Mouse (Mus musculus) forebrain, embryonic 16.5 days (tissue): ENCODE data around the gene Unk. TPM values are rescaled to one million over a fixed set of nuclear protein-coding genes. Genes with fewer than 3 reads are reported as not detected.

Experiments used
- ATAC-seq: fragments of 200-750 bp; cut with Nextera tagmentation; 2 replicates; pipeline ENCODE4 v1.8.0; 2017; ENCODE audit warnings: mild to moderate bottlenecking, moderate library complexity
- H3K27ac ChIP-seq: fragments of 300-500 bp; sonication (generic); 2 replicates; pipeline ENCODE4 v1.5.1; 2014; ENCODE audit warnings: low read length, control low read depth
- H3K27me3 ChIP-seq: fragments of 300-500 bp; sonication (generic); replicated peaks from 2 replicates; pipeline ENCODE4 v1.6.1; 2014; ENCODE audit warnings: low read length; ENCODE audit not compliant: control insufficient read depth, insufficient read depth
- H3K36me3 ChIP-seq: fragments of 300-500 bp; sonication (generic); 2 replicates; pipeline ENCODE4 v1.6.1; 2014; ENCODE audit not compliant: control insufficient read depth, insufficient read depth
- H3K4me1 ChIP-seq: fragments of 300-500 bp; sonication (generic); replicated peaks from 2 replicates; pipeline ENCODE4 v1.6.1; 2014; ENCODE audit warnings: low read length; ENCODE audit not compliant: control insufficient read depth, insufficient read depth
- H3K4me2 ChIP-seq: fragments of 300-500 bp; sonication (generic); 2 replicates; pipeline ENCODE4 v1.6.1; 2014; ENCODE audit warnings: mild to moderate bottlenecking, low read length, control low read depth
- H3K4me3 ChIP-seq: fragments of 300-500 bp; sonication (generic); replicated peaks from 2 replicates; pipeline ENCODE4 v1.5.1; 2014; ENCODE audit warnings: mild to moderate bottlenecking, low read length, control low read depth
- H3K9ac ChIP-seq: fragments of 300-500 bp; sonication (generic); replicated peaks from 2 replicates; pipeline ENCODE4 v1.6.1; 2014; ENCODE audit warnings: low read depth, low read length, control low read depth
- H3K9me3 ChIP-seq: fragments of 300-500 bp; sonication (generic); 2 replicates; pipeline ENCODE4 v1.6.1; 2016; ENCODE audit warnings: low read length; ENCODE audit not compliant: control insufficient read depth
- WGBS: fragments of 180-500 bp; shearing (Covaris S2); extraction: QIAGEN DNeasy Blood & Tissue Kit; methylation state at CpG from one replicate; pipeline ENCODE4 v1.1.7; 2014; 5-methylcytosine and 5-hydroxymethylcytosine counted together
- polyA plus RNA-seq: library from polyadenylated mRNA; unstranded; fragments of >200 nt; fragmentation: Nextera tagmentation; extraction: Ambion mirVana; gene quantifications from 2 replicates; pipeline ENCODE4 v1.2.1, GENCODE M21; 2015

Unk gene
- polyA plus RNA-seq, 1 experiment from 2014 or later: 42.1 TPM

DNA sequence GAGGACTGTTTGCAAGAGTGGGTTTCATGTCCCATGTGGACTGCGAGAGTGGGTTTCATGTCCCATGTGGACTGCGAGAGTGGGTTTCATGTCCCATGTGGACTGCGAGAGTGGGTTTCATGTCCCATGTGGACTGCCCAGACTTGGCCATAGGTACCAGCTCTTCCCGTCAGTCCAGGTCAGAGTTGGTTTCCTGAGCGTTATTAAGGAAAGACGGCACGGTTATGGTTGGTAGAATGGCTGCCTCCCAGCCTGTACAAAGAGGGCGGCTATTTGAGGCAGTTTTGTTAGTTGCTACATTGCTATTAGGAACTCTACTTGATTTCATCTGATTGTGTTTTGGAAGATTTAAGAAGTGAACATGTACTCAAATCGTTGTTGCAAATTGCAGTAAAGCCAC lies 7.7 kb downstream of the Unk start:
- no peak overlapping the region for H3K27ac ChIP-seq
- H3K4me2 ChIP-seq: no peak overlapping the region
- peaks cover 2% of the 10 kb centered on the region for H3K4me1 ChIP-seq
- H3K9ac ChIP-seq: no peak overlapping the region
- peaks cover 6% of the 10 kb centered on the region for H3K36me3 ChIP-seq
- H3K4me3 ChIP-seq: no peak overlapping the region
- H3K27me3 ChIP-seq: no peaks in the 10 kb centered on the region
- H3K9me3 ChIP-seq: peaks cover 2% of the 10 kb centered on the region; the same call in 1 of the 2 replicates
- WGBS: 97% methylated on average over 9 of the region's 9 CpGs
- no peak for ATAC-seq

DNA sequence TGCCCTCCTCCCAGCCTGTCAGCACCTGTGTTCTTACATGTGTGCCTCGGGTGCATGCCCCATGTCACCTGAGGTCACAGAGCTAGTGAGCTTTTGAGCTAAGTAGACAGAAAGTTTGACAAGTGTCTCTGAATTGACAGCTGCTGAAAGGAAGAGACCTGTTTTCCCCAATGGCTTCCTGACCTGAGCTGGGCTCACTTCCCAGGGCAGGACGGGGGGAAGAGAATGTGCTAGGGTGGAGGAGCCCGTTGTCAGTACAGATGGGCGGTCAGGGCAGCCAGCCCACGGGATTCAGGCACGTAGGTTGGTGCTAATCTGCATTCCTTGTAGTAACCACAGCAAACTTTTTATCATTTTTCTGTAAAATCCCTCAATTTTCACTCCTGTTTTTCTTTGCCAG lies 10.5 kb downstream of the Unk start:
- WGBS: 89% methylated on average over 6 of the region's 6 CpGs
- H3K9me3 ChIP-seq: peaks cover 2% of the 10 kb centered on the region; the same call in 1 of the 2 replicates
- ATAC-seq: no peak
- no peaks in the 10 kb centered on the region for H3K27me3 ChIP-seq
- no peak overlapping the region for H3K27ac ChIP-seq
- H3K36me3 ChIP-seq: peaks cover 6% of the 10 kb centered on the region
- no peak overlapping the region for H3K9ac ChIP-seq
- H3K4me2 ChIP-seq: no peak overlapping the region
- no peaks in the 10 kb centered on the region for H3K4me1 ChIP-seq
- no peak overlapping the region for H3K4me3 ChIP-seq

DNA sequence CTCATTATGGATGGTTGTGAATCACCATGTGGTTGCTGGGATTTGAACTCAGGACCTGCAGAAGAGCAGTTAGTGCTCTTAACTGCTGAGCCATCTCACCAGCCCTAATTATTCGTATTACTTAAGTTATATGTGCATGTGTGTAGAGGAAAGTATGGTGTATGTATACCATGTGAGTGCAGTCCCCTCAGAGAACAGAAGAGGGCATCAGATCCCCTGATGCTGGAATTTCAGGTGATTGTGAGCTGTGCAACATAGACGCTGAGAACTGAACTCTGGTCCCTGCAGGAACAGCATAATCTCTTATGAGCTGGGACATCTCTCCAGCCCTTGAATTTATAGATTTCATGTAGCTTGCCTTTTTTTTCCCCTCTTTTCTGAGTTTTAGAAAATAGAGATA lies 11.7 kb downstream of the Unk start:
- H3K4me3 ChIP-seq: no peak overlapping the region
- H3K27me3 ChIP-seq: no peaks in the 10 kb centered on the region
- ATAC-seq: no peak
- no peak overlapping the region for H3K27ac ChIP-seq
- no peak overlapping the region for H3K4me2 ChIP-seq
- no peak overlapping the region for H3K9ac ChIP-seq
- H3K4me1 ChIP-seq: no peaks in the 10 kb centered on the region
- WGBS: 97% methylated on average over 2 of the region's 2 CpGs
- H3K36me3 ChIP-seq: peaks cover 6% of the 10 kb centered on the region
- H3K9me3 ChIP-seq: peaks cover 2% of the 10 kb centered on the region; the same call in 1 of the 2 replicates

GRCm38 (mm10) chr11:116042372-116043138 lies 12.4 kb downstream of the Unk start:
- Histone ChIP-seq H3K27me3 (no peaks in the 10 kb centered on the region), H3K9ac (no peak overlapping the region), H3K27ac (no peak overlapping the region), H3K9me3 (peaks cover 2% of the 10 kb centered on the region; the same call in 1 of the 2 replicates), H3K36me3 (peaks cover 6% of the 10 kb centered on the region), H3K4me3 (no peak overlapping the region), H3K4me1 (no peaks in the 10 kb centered on the region), H3K4me2 (no peak overlapping the region)
- 93% methylated on average over 5 of the region's 5 CpGs for WGBS
- ATAC-seq: no peak

- no peak overlapping the region for H3K4me3 ChIP-seq
- peaks cover 2% of the 10 kb centered on the region; the same call in 1 of the 2 replicates for H3K9me3 ChIP-seq
- H3K4me1 ChIP-seq: no peaks in the 10 kb centered on the region
- no peak overlapping the region for H3K4me2 ChIP-seq
- ATAC-seq: no peak
- H3K9ac ChIP-seq: no peak overlapping the region
- WGBS: 93% methylated on average over 1 of the region's 1 CpGs
- H3K27me3 ChIP-seq: no peaks in the 10 kb centered on the region
- no peak overlapping the region for H3K27ac ChIP-seq
- peaks cover 12% of the 10 kb centered on the region for H3K36me3 ChIP-seq
These were observed 13.2 kb downstream of the Unk start for GRCm38 (mm10) chr11:116043286-116043685.

DNA sequence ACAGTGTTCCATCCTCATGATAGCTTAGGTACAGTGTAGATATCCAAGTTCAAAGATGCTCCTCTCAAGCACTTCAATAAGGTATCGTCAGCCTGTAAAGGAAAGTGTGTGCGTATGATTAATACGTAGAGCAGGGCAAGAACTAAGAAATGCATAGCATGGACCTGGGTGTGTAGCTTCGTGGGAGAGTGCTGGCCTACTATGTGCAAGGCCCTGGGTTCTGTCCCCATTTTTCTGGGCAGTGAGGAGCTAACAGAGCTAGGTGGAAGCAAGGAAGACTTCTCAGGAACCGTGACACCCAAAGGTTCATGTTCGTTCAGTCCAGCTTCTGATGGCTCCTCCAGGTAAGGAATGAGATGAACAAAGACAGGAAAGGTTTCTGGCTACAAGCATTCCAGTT lies 15.1 kb downstream of the Unk start:
- Histone ChIP-seq H3K4me1 (no peaks in the 10 kb centered on the region), H3K4me3 (no peak overlapping the region), H3K4me2 (no peak overlapping the region), H3K36me3 (peaks cover 22% of the 10 kb centered on the region), H3K9ac (no peak overlapping the region), H3K9me3 (peaks cover 2% of the 10 kb centered on the region; the same call in 1 of the 2 replicates), H3K27me3 (no peaks in the 10 kb centered on the region), H3K27ac (no peak overlapping the region)
- no peak for ATAC-seq
- WGBS: 99% methylated on average over 6 of the region's 6 CpGs

- peaks cover 28% of the 10 kb centered on the region for H3K36me3 ChIP-seq
- no peaks in the 10 kb centered on the region for H3K27me3 ChIP-seq
- ATAC-seq: no peak
These were observed 19.5 kb downstream of the Unk start for GRCm38 (mm10) chr11:116049610-116050009.

GRCm38 (mm10) chr11:116050196-116050595 lies 20.1 kb downstream of the Unk start:
- no peak overlapping the region for H3K27ac ChIP-seq

More at GRCm38 (mm10) chr11:116049610-116050009, 19.5 kb downstream of the Unk start:
- no peaks in the 10 kb centered on the region for H3K9me3 ChIP-seq
- H3K4me3 ChIP-seq: no peak overlapping the region
- 68% methylated on average over 2 of the region's 2 CpGs for WGBS
- H3K4me1 ChIP-seq: no peaks in the 10 kb centered on the region
- H3K9ac ChIP-seq: no peak overlapping the region
- no peak overlapping the region for H3K27ac ChIP-seq
- no peak overlapping the region for H3K4me2 ChIP-seq

DNA sequence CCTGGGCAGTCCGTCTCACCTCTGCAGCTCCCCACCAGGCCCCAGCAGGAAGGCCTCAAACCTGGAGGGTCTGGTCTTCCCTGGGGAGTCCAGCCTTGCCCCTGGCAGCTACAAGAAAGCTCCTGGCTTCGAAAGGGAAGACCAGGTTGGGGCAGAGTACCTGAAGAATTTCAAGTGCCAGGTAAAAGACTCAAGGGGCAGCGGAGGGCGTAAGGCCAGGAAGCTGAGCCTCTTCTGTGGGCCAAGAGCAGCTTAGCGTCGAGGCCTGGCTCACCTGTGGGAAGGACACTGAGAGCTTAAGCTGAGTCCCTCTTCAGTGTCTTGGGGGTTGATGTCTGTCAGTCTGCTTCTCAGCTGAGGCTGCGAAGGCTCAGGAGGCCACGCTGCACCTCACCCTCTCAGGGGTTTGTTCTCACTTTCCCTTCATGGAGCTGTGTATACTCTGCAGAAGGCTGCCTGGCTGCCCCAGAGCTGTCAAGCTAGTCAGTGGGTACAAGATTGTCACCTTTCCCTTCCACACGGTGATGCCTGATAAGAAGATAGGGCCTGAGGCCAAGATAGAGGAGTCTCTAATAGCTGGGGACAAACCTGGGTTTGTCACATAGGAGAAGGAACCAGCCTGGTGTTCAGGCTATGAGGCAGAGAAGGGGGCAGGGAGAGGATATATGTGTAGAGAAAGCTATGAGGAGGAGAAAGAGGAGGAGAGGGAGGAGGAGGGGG lies 23.5 kb downstream of the Unk start:
- no peaks in the 10 kb centered on the region for H3K4me1 ChIP-seq
- H3K4me3 ChIP-seq: no peak overlapping the region
- H3K27ac ChIP-seq: no peak overlapping the region
- 97% methylated on average over 9 of the region's 9 CpGs for WGBS
- no peak for ATAC-seq
- no peaks in the 10 kb centered on the region for H3K9me3 ChIP-seq
- no peaks in the 10 kb centered on the region for H3K27me3 ChIP-seq
- H3K36me3 ChIP-seq: peaks cover 42% of the 10 kb centered on the region
- H3K9ac ChIP-seq: no peak overlapping the region
- H3K4me2 ChIP-seq: no peak overlapping the region

More at GRCm38 (mm10) chr11:116050196-116050595, 20.1 kb downstream of the Unk start:
- Histone ChIP-seq H3K4me2 (no peak overlapping the region), H3K36me3 (peaks cover 34% of the 10 kb centered on the region), H3K27me3 (no peaks in the 10 kb centered on the region), H3K4me3 (no peak overlapping the region), H3K9me3 (no peaks in the 10 kb centered on the region), H3K9ac (no peak overlapping the region), H3K4me1 (no peaks in the 10 kb centered on the region)
- ATAC-seq: no peak
- 83% methylated on average over 4 of the region's 4 CpGs for WGBS
